Mouse (Mus musculus) testis, adult 2 months (tissue): ENCODE data around the gene 2310011J03Rik. TPM values are rescaled to one million over a fixed set of nuclear protein-coding genes. Genes with fewer than 3 reads are reported as not detected.

Experiments used
- H3K27ac ChIP-seq: fragments of 200-500 bp; 2 replicates; pipeline ENCODE4 v1.5.1; 2012; ENCODE audit warnings: low read depth, low read length; ENCODE audit not compliant: control insufficient read depth, insufficient read depth
- H3K27me3 ChIP-seq: fragments of 200-500 bp; 2 replicates; pipeline ENCODE4 v1.6.1; 2012; ENCODE audit warnings: mild to moderate bottlenecking, low read length, moderate library complexity; ENCODE audit not compliant: control insufficient read depth, insufficient read depth
- H3K36me3 ChIP-seq: fragments of 200-500 bp; 2 replicates; pipeline ENCODE4 v1.6.1; 2012; ENCODE audit warnings: mild to moderate bottlenecking, low read length; ENCODE audit not compliant: control insufficient read depth, insufficient read depth
- H3K4me1 ChIP-seq: fragments of 200-500 bp; 2 replicates; pipeline ENCODE4 v1.6.1; 2012; ENCODE audit warnings: low read length; ENCODE audit not compliant: control insufficient read depth, insufficient read depth
- H3K4me3 ChIP-seq: fragments of 200-500 bp; 2 replicates; pipeline ENCODE4 v1.5.1; 2012; ENCODE audit warnings: low read depth, mild to moderate bottlenecking, low read length, moderate library complexity, mixed read lengths; ENCODE audit not compliant: control insufficient read depth
- CTCF ChIP-seq: fragments of 200-500 bp; IDR thresholded peaks from 2 replicates; pipeline ENCODE4 v1.5.1; 2012; ENCODE audit warnings: low read depth, mild to moderate bottlenecking, inconsistent platforms, low read length, moderate library complexity; ENCODE audit not compliant: control insufficient read depth, insufficient read depth, insufficient replicate concordance
- POLR2A ChIP-seq: fragments of 200-500 bp; IDR thresholded peaks from 2 replicates; pipeline ENCODE4 v1.6.1; 2012; ENCODE audit warnings: low read depth, mild to moderate bottlenecking, inconsistent platforms, low read length, moderate library complexity; ENCODE audit not compliant: control insufficient read depth
- polyA plus RNA-seq: library from polyadenylated mRNA; depleted of rRNA; stranded (reverse); fragments of >200 nt; gene quantifications from 2 replicates; pipeline ENCODE4 v1.2.3, GENCODE M21; 2012

2310011J03Rik gene
- polyA plus RNA-seq, 1 experiment = 11.3 TPM

DNA sequence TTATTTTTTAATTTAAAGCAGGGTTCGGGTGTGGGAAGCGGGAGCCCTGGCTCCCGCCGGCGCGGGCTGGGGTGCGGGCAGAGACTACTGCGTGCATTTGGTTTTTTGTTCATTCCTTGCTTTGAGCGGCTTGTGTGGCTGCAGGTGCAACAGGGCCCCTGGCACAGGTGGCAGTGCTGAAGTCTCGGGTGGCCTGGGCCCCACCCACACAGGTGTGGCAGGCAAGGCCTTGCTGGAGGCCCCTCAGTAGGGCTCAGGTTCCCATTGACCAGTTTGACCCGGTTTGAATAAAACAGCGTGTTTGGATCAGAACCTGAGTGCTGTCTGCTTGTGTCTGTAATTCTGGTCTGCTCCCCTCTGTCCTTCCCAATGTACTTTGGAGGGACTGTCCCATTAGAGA is 32.2 kb downstream of the 2310011J03Rik start:
- Histone ChIP-seq H3K4me3 (no peak overlapping the region), H3K27ac (no peak overlapping the region), H3K4me1 (peaks cover 1% of the 10 kb centered on the region), H3K27me3 (no peaks in the 10 kb centered on the region), H3K36me3 (no peaks in the 10 kb centered on the region; the same call in none of the 2 replicates)
- TF ChIP-seq POLR2A (no peak), CTCF (no peak)

- Histone ChIP-seq H3K27me3 (no peaks in the 10 kb centered on the region), H3K4me3 (no peak overlapping the region), H3K4me1 (no peaks in the 10 kb centered on the region), H3K36me3 (no peaks in the 10 kb centered on the region; the same call in none of the 2 replicates), H3K27ac (no peak overlapping the region)
- TF ChIP-seq CTCF (no peak), POLR2A (no peak)
Measured at GRCm38 (mm10) chr10:80285222-80286070, 34.9 kb downstream of the 2310011J03Rik start.

DNA sequence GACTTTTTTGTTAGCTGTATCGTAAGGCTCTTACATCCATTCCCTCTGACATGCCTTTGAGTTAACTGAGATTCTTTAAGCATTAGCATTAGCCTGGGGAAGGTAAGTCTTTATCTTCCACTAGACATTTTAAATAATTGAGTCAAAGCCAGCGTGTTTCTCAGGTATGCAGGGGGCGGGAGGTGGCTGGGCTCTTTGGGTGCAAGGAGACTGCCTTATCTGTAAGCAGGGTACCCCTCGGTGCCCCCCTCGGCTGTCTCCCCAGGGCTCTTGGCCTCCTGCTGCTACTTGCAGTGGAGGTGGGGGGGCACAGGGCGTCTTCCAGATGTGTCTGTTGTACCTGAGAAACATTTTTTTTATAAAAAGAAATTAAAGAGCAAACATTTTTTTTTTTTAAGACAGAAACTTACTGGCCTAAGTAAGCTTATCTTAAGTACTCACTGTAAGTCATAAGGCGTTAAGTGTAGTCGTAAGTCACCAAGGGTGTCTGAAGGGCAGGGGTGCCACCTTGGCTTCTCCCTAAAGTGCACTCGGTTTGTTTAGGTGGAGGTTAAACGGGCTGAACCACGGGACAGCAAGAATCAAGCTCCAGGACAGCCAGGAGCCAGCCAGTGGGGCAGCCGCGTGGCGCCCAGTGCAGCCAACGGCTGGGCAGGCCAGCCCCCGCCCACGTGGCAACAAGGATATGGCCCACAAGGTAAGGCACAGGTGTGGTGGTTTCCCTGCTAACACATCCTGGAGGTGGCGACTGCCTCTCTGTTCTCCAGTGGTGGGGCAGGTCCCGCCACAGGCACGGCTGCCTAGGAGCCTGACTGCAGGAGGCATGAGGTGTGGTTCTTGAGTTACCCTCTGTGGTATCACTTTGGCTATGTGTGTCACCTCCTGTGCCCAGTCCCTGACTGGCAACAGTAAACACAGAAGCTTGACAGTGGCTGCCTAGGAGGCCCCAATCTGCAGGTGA is 37.6 kb downstream of the 2310011J03Rik start:
- TF ChIP-seq POLR2A = no peak
- no peak for TF ChIP-seq CTCF
- Histone ChIP-seq H3K27ac (no peak overlapping the region), H3K4me1 (no peaks in the 10 kb centered on the region), H3K4me3 (no peak overlapping the region), H3K36me3 (no peaks in the 10 kb centered on the region; the same call in none of the 2 replicates), H3K27me3 (no peaks in the 10 kb centered on the region)

DNA sequence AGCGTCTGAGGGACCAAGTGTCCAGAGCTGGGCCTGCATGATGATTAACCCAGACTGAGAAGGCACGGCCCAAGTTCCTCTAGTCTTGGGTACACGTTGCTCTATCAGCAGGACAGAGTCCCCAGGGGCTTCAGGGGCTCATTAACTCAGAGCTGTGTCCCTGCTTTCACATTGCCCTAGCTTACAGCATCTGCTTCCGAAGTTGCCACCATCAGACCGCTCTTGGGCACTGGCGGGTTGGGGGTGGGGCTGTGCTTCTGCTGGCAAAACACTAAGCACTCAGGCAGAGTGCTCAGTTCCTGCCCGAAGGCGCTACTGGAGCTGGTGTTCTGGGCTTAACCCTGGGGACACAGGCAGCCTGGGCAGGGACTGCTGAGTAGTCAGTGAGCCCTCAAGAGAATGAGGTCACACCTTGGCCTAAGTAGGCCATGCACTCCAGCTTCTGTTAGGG is 38.4 kb downstream of the 2310011J03Rik start:
- TF ChIP-seq POLR2A (no peak), CTCF (no peak)
- Histone ChIP-seq H3K36me3 (peaks cover 2% of the 10 kb centered on the region), H3K4me1 (no peaks in the 10 kb centered on the region), H3K4me3 (no peak overlapping the region), H3K27ac (no peak overlapping the region), H3K27me3 (no peaks in the 10 kb centered on the region)

GRCm38 (mm10) chr10:80281304-80281703 is 39.0 kb downstream of the 2310011J03Rik start:
- no peak overlapping the region for H3K27ac ChIP-seq
- no peak overlapping the region for H3K4me3 ChIP-seq
- H3K36me3 ChIP-seq = peaks cover 2% of the 10 kb centered on the region

GRCm38 (mm10) chr10:80279273-80279672 is 41.1 kb downstream of the 2310011J03Rik start:
- H3K27me3 ChIP-seq = no peaks in the 10 kb centered on the region
- TF ChIP-seq CTCF (no peak), POLR2A (no peak)
- H3K27ac ChIP-seq = no peak overlapping the region
- no peak overlapping the region for H3K4me3 ChIP-seq
- H3K4me1 ChIP-seq = no peaks in the 10 kb centered on the region
- H3K36me3 ChIP-seq = peaks cover 4% of the 10 kb centered on the region

More at GRCm38 (mm10) chr10:80281304-80281703, 39.0 kb downstream of the 2310011J03Rik start:
- Histone ChIP-seq H3K4me1 (no peaks in the 10 kb centered on the region), H3K27me3 (no peaks in the 10 kb centered on the region)
- no peak for TF ChIP-seq CTCF
- no peak for TF ChIP-seq POLR2A

DNA sequence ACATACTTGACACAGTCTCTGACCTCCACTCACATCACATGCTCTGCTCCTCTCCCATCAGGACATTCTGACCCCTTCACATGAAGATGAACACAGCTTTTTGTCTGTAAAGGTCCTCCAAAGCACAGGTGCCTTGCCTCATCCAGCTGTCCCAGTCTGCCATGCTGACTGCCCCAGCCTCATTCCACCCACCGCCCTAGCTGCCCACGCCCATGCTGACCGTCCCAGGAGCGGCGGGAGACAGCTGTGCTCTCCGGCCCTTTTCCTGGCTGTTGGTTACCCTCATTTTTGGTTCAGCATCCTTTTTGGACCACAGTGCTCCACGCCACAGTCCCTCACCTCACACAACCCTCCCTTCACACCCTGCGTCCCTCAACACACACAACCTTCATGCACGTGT is 41.9 kb downstream of the 2310011J03Rik start:
- Histone ChIP-seq H3K27me3 (no peaks in the 10 kb centered on the region), H3K4me3 (no peak overlapping the region), H3K27ac (no peak overlapping the region), H3K4me1 (no peaks in the 10 kb centered on the region), H3K36me3 (peaks cover 4% of the 10 kb centered on the region)
- TF ChIP-seq CTCF = no peak
- TF ChIP-seq POLR2A = no peak
